Mouse (Mus musculus): ENCODE measurements around the gene Mmp7. TPM values are rescaled to one million over a fixed set of nuclear protein-coding genes. Genes with fewer than 3 reads are reported as not detected.

Gene Mmp7
- polyA plus RNA-seq, 1 experiment: not detected

DNA sequence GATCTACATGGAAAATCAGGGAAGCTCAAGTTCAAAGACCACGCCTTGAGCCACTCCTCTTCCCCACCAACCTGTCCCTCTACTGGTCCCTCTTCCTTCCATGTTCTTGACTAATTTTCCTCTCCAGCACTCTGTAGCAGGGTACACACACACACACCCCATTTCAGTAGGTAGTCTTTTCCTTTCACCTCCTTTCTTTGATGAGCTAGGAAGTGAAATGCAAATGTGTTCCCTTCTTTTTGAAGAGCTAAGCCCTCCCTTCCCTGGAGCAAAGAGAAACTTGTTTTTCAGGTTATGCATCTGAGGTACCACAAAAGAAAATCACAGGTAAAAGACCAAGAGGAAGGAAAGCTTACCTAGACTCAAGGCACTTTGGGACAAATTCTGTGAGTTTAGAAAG, 29.7 kb downstream of the Mmp7 start:
- Histone ChIP-seq H3K4me1 (peaks cover 23% of the 10 kb centered on the region), H3K36me3 (replicated peaks; ENCODE audit: low read length) (no peaks in the 10 kb centered on the region), H3K27me3 (replicated peaks) (no peaks in the 10 kb centered on the region), H3K9me3 (no peaks in the 10 kb centered on the region), H3K4me3 (replicated peaks) (no peak overlapping the region)
- TF ChIP-seq GATA1 (IDR thresholded peaks at IDR 0.05; ENCODE audit: borderline replicate concordance, low read length) (no peak), FLI1 (IDR thresholded peaks at IDR 0.05; ENCODE audit: low read length) (no peak)

DNA sequence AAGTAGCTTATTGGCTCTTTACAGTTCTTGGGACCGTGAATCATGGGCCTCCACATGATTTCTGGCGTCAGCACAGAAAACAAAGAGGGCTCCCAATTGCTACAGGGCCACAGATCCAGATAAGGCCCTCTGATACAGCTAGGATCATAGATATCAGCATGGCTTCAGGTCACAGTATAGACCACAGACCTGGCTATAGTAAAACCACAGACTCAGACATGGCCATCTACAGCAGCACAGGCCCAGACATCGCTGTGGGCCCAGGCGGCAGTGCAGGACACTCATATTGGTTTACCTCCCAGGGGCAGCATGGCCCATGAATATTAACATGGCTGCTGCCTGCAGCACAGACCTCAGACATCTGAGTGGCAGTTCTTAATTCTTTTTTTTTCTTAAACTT, 37.1 kb downstream of the Mmp7 start:
- Histone ChIP-seq H3K36me3 (replicated peaks; ENCODE audit: low read length) (no peaks in the 10 kb centered on the region), H3K4me1 (peaks cover 34% of the 10 kb centered on the region), H3K4me3 (replicated peaks) (no peak overlapping the region), H3K9me3 (no peaks in the 10 kb centered on the region), H3K27me3 (replicated peaks) (no peaks in the 10 kb centered on the region)
- TF ChIP-seq GATA1 (IDR thresholded peaks at IDR 0.05; ENCODE audit: borderline replicate concordance, low read length) (no peak), FLI1 (IDR thresholded peaks at IDR 0.05; ENCODE audit: low read length) (no peak)

DNA sequence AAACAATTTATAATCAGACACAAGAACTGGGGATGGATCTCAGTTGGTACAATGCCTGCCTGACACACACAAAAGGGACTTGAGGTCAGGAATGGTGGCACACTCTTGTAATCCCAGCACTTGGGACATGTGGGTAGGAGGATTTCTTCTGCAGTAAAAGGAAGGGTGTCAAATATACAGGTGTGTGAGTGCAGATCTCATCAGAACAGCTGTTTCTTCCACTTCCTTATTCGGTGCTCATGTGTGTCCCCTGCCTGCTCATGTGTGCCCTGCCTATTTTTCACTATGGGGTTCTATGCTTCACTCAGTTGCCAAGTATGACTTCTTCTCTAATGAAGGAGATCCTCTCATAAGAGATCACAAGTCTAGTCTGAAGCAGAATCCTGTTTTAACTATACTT, 50.8 kb downstream of the Mmp7 start:
- no peak for TF ChIP-seq GATA1 (IDR thresholded peaks at IDR 0.05; ENCODE audit: borderline replicate concordance, low read length)
- TF ChIP-seq FLI1 (IDR thresholded peaks at IDR 0.05; ENCODE audit: low read length): no peak
- Histone ChIP-seq H3K4me1 (peaks cover 11% of the 10 kb centered on the region), H3K4me3 (replicated peaks) (no peak overlapping the region), H3K36me3 (replicated peaks; ENCODE audit: low read length) (no peaks in the 10 kb centered on the region), H3K9me3 (peaks cover 3% of the 10 kb centered on the region; the same call in 1 of the 2 replicates), H3K27me3 (replicated peaks) (no peaks in the 10 kb centered on the region)

DNA sequence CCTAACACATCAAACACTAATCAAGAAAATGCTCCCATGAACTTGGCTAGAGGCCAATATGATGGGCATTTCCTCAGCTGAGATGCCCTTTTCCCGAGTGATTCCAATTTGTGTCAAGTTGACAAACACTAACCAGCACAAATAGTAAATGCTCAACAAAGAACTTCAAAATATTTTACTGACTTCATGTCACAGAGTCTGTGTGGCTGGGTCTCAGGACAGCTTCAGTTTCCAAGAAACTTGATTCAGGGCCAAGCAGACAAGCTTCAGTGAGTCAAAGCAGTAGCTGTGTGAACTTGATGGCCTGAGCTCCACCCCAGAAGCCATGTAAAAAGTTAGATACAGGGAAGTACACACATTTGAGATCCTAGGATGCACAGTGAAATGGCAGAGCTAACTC, 52.3 kb downstream of the Mmp7 start:
- TF ChIP-seq FLI1 (IDR thresholded peaks at IDR 0.05; ENCODE audit: low read length) (no peak), GATA1 (IDR thresholded peaks at IDR 0.05; ENCODE audit: borderline replicate concordance, low read length) (no peak)
- no peak overlapping the region for H3K4me3 ChIP-seq (replicated peaks)
- H3K9me3 ChIP-seq: peaks cover 3% of the 10 kb centered on the region; the same call in 1 of the 2 replicates
- H3K36me3 ChIP-seq (replicated peaks; ENCODE audit: low read length): no peaks in the 10 kb centered on the region
- peaks cover 19% of the 10 kb centered on the region for H3K4me1 ChIP-seq
- H3K27me3 ChIP-seq (replicated peaks): no peaks in the 10 kb centered on the region

DNA sequence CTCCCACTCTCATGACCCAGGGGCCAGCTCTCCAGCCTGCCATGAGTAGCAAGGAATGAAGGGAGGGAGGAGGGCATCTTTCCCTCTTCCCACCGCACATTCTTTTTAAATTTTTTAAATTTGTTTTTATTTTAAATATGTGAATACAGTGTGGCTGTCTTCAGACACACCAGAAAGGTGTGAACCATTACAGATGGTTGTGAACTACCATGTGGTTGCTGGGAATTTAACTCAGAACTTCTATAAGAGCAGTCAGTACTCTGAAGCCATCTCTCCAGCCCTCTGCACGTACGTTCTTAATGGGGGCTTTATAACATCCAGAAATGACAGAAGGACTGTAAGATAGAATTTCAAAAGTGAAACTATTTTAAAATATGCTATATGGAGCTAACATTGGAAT, 57.0 kb downstream of the Mmp7 start:
- H3K4me3 ChIP-seq (replicated peaks): no peak overlapping the region
- H3K27me3 ChIP-seq (replicated peaks): no peaks in the 10 kb centered on the region
- H3K4me1 ChIP-seq: peaks cover 49% of the 10 kb centered on the region
- H3K9me3 ChIP-seq: no peaks in the 10 kb centered on the region
- TF ChIP-seq FLI1 (IDR thresholded peaks at IDR 0.05; ENCODE audit: low read length) (no peak), GATA1 (IDR thresholded peaks at IDR 0.05; ENCODE audit: borderline replicate concordance, low read length) (no peak)
- H3K36me3 ChIP-seq (replicated peaks; ENCODE audit: low read length): no peaks in the 10 kb centered on the region

Other genes with a start within 250 kb of the Mmp7 start
- not detected in 2 replicates for gene Mmp3, start 246.3 kb upstream of the Mmp7 start, polyA plus RNA-seq (2012; ENCODE audit: insufficient read depth, low replicate concordance)
- gene Mmp10, start 189.7 kb upstream of the Mmp7 start, polyA plus RNA-seq (2012; ENCODE audit: insufficient read depth, low replicate concordance): not detected in 2 replicates
- 1.4 TPM in 1 of 2 replicates, not detected in the other for gene Mmp8, start 133.6 kb upstream of the Mmp7 start, polyA plus RNA-seq (2012; ENCODE audit: insufficient read depth, low replicate concordance)
- gene Mmp27, start 120.7 kb upstream of the Mmp7 start, polyA plus RNA-seq (2012; ENCODE audit: insufficient read depth, low replicate concordance): not detected in 2 replicates
- not detected in 2 replicates for gene Mmp20, start 63.9 kb upstream of the Mmp7 start, polyA plus RNA-seq (2012; ENCODE audit: insufficient read depth, low replicate concordance)
- gene Tmem123, start 72.0 kb downstream of the Mmp7 start, polyA plus RNA-seq (2012; ENCODE audit: insufficient read depth, low replicate concordance): 75.8 and 82.1 TPM in 2 replicates
- gene Birc2, start 145.0 kb downstream of the Mmp7 start, polyA plus RNA-seq (2012; ENCODE audit: insufficient read depth, low replicate concordance): 3.8 TPM in 1 of 2 replicates, not detected in the other
- 5.7 and 6.0 TPM in 2 replicates for gene Birc3, start 181.1 kb downstream of the Mmp7 start, polyA plus RNA-seq (2012; ENCODE audit: insufficient read depth, low replicate concordance)

Measured in megakaryocyte, embryonic 14.5 days (primary cell).